ENCODE assay signal across 8 mouse cellular contexts in the genomic region with DNA sequence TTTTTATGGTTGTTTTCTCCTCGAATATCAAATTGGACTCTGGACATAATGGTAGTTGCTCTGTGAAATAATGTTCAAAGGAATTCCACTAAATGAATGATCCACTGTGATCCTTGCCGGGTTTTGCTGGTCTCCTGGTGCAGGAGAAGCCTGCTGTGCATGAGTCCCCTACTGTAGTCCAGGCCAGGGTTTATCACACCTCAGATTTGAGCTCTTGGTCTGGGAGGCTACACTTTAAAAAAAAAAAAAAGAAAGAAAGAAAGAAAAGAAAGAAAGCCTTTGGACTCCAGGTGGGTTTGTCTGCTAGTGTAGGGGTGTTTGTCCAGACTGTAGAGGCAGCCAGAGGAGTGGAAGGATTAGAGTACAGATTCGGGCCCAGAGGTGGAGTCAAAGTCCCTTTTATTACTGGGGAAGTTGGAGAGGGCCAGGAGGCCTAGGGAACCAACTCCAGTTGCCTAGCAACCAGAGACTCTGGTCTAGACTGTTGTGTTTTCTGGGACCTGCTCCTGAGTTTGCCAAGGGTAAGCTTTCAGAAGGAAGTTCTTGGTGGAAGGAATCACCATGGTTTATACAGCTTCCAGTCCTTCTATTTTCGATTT. TPM values are rescaled to one million over a fixed set of nuclear protein-coding genes. Genes with fewer than 3 reads are reported as not detected.
DNase-seq lines count a peak whose midpoint lies in the region; ATAC-seq and TF ChIP-seq lines count a peak whose summit lies in the region.

Gene Caps2, plus strand, starts transcription at position 454 of the 599 bp plus-strand sequence.

- no peak for TF ChIP-seq CTCF in stomach, postnatal 0 days (IDR thresholded peaks at IDR 0.05; ENCODE audit: low read depth)

- intact Hi-C loops in left cerebral cortex, postnatal 4 days (cut with DNase I), result loop anchor here (5.0 to 10.0 kb wide), 3 partner anchors 101 to 658 kb away; partner anchors contain the start of genes Glipr1l1 and Phlda1
- intact Hi-C loops in left cerebral cortex, postnatal 36 days (cut with DNase I), result loop anchor here (5.0 kb wide), 2 partner anchors 101 to 186 kb away; partner anchors contain the start of gene Glipr1l1

- H3K9me3 ChIP-seq in embryonic facial prominence, embryonic 10.5 days, result no peaks in the 10 kb centered on the region
- H3K9me3 ChIP-seq in stomach, postnatal 0 days (ENCODE audit: control insufficient read depth, low read length), result no peaks in the 10 kb centered on the region

- H3K4me1 ChIP-seq in embryonic facial prominence, embryonic 10.5 days, result peaks cover 10% of the 10 kb centered on the region
- no peaks in the 10 kb centered on the region for H3K4me1 ChIP-seq in stomach, postnatal 0 days (replicated peaks; ENCODE audit: control insufficient read depth, insufficient read depth)

- ATAC-seq in stomach, postnatal 0 days (ENCODE audit: low FRiP score, low TSS enrichment), result peak; percentile 89

- no peaks in the 10 kb centered on the region for H3K36me3 ChIP-seq in embryonic facial prominence, embryonic 10.5 days (replicated peaks)
- H3K36me3 ChIP-seq in stomach, postnatal 0 days (ENCODE audit: control insufficient read depth, insufficient read depth, low read length), result no peaks in the 10 kb centered on the region

- H3K4me3 ChIP-seq in embryonic facial prominence, embryonic 10.5 days, result peak within 1 kb of the TSS; percentile 43
- no peak within 1 kb of the TSS for H3K4me3 ChIP-seq in stomach, postnatal 0 days (ENCODE audit: low read depth, low read length)

- no peak within 1 kb of the TSS for H3K4me2 ChIP-seq in stomach, postnatal 0 days (replicated peaks; ENCODE audit: low read depth)

- no peak within 1 kb of the TSS for H3K9ac ChIP-seq in stomach, postnatal 0 days (ENCODE audit: low read length)

- WGBS in embryonic facial prominence, embryonic 10.5 days, result 33% methylated on average over 4 of the region's 4 CpGs
- 31% methylated on average over 4 of the region's 4 CpGs for WGBS in stomach, postnatal 0 days

- peak; percentile 10 for DNase-seq in left cerebral cortex, postnatal 4 days
- DNase-seq in left cerebral cortex, postnatal 36 days (ENCODE audit: low spot score in 2 of 2), result no peak
- DNase-seq in embryonic facial prominence, embryonic 10.5 days (ENCODE audit: low spot score), result peak; percentile 62
- DNase-seq in kidney, adult 11 months, result peak; percentile 17
- peak; percentile 10 for DNase-seq in lung, postnatal 25 days (ENCODE audit: low spot score)
- peak; percentile 46 for DNase-seq in stomach, postnatal 0 days (ENCODE audit: low spot score)
- DNase-seq in gastrocnemius, postnatal 25 days, result no peak
- DNase-seq in thymus, postnatal 4 days, result no peak

- no peak for TF ChIP-seq EP300 in stomach, postnatal 0 days (optimal IDR thresholded peaks at IDR 0.05)

- H3K27me3 ChIP-seq in embryonic facial prominence, embryonic 10.5 days (replicated peaks; ENCODE audit: low read depth, poor library complexity, severe bottlenecking), result no peaks in the 10 kb centered on the region
- no peaks in the 10 kb centered on the region for H3K27me3 ChIP-seq in stomach, postnatal 0 days (ENCODE audit: control insufficient read depth, insufficient read depth, low read length)

- peak within 1 kb of the TSS; percentile 74 for H3K27ac ChIP-seq in embryonic facial prominence, embryonic 10.5 days (replicated peaks)
- no peak within 1 kb of the TSS for H3K27ac ChIP-seq in stomach, postnatal 0 days (replicated peaks)

RNA-seq across cellular contexts. Expression of gene Caps2, which starts in this region (rescaled TPM):
- 1 to 10 TPM in 1 of 2 experiments, under 1 TPM in 1; 0.48 to 1.0 TPM for total RNA-seq in left cerebral cortex, postnatal 4 days (2021)
- under 1 TPM in 1 of 2 experiments, not detected in 1; 0.34 TPM for total RNA-seq in left cerebral cortex, postnatal 36 days (2021)
- 0.25 and 0.34 TPM in 2 replicates for polyA plus RNA-seq in embryonic facial prominence, embryonic 10.5 days (2016; fragmentation: Nextera tagmentation; extraction: Ambion mirVana)
- polyA plus RNA-seq in stomach, postnatal 0 days (2015; fragmentation: Nextera tagmentation; extraction: Ambion mirVana), result 0.04 and 0.16 TPM in 2 replicates
- not detected for total RNA-seq in gastrocnemius, postnatal 25 days (2021)

Comparison
In these comparisons a context has a peak if more than half of its experiments do, and no peak if none do; other contexts are left out.
1. DNase-seq: peak in left cerebral cortex, postnatal 4 days (single experiment), kidney, adult 11 months (single experiment) and lung, postnatal 25 days (single experiment); none in left cerebral cortex, postnatal 36 days (0 of 2), gastrocnemius, postnatal 25 days (single experiment) and thymus, postnatal 4 days (single experiment).
2. Peak in DNase-seq, H3K4me3 ChIP-seq and H3K27ac ChIP-seq in embryonic facial prominence, embryonic 10.5 days; RNA of the gene not detected or under 1 TPM.
3. Peak in DNase-seq and ATAC-seq in stomach, postnatal 0 days; RNA of the gene not detected or under 1 TPM.